Mouse (Mus musculus) frontal cortex, postnatal 10 days (tissue): Measurements from ENCODE around the gene Mrgpra9.
"Not testable (repeated sequence)": the region's sequence is repeated elsewhere in the genome, so short reads cannot be mapped to it uniquely, and the experiment has no call there.

Experiments
- DNase-seq, 2 experiments: peaks; one replicate each; pipeline ENCODE4 v3.0.0; 2022; ENCODE audit warnings: low spot score in 2 of 2, mixed read lengths in 1 of 2

Gene Mrgpra9

DNA sequence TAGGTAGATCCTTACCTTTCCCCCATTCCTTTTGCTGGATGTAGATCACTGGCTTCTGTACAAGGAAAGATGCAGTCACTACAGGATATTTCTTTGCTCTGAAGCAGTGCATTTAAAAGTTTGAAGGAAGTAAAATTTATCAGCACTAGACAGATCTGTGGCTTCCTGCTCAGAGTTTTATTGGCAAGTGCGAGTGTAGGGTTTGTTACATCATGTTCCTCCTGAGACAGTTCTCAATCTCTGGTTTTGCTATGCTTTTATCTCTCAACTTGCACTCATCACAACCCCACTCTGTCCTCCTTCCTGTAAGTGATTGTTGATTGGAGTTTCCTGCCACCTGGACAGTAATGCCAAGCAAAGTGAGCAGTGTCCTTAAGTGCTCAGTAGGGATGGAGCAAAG lies at the start of gene Mrgpra9:
Mrgpra9 (minus strand) TSS at position 79 of the 400 bp plus-strand sequence.
- no peak for DNase-seq

DNA sequence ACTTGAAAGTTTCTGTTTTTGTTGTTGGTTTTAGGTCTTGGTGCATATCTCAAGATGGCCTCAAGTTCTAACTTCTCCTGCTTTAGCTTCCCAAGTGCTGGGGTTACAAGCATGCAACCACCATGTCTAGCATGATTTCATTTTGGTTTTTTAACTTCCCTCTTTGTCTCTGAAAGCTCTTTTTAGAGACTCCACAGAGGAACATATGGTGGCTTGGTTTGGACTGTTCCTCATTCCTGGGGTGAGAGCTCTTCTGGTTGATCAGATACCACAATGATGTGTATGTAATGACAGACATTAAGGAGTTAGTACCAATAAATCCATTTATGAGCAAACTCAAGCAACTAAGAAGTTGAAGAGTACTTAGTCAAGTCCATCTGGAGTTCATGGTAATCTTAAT lies 47.0 kb upstream of the Mrgpra9 start:
- not testable (repeated sequence) for DNase-seq

- DNase-seq = not testable (repeated sequence)
These were observed 18.9 kb upstream of the Mrgpra9 start for GRCm38 (mm10) chr7:47271547-47271946.

DNA sequence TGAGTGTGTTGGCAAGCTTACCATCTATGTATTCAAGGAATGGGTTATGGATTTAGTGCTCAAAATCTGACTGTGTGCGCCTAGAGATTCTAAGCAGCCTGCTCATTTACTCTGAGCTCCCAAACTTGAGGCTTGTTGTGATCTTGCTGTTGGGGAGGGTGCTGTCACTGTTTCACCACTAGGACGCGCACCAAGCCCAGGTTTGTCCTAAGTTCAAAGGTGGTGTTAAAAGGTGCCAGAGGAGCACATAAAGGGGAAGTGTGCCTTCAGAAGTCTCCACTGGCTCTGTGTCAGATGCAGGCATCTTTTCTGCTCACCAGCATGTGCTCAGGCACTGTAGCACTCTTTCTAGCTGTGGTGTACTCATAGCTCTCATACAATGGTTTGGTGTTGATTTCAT lies 8.0 kb downstream of the Mrgpra9 start:
- no peak for DNase-seq

GRCm38 (mm10) chr7:47204830-47205229 lies 47.8 kb downstream of the Mrgpra9 start, which contains the start of gene Mrgpra6:
Gene Mrgpra6, minus strand, starts transcription at chr7:47204920.
- DNase-seq = no peak

DNA sequence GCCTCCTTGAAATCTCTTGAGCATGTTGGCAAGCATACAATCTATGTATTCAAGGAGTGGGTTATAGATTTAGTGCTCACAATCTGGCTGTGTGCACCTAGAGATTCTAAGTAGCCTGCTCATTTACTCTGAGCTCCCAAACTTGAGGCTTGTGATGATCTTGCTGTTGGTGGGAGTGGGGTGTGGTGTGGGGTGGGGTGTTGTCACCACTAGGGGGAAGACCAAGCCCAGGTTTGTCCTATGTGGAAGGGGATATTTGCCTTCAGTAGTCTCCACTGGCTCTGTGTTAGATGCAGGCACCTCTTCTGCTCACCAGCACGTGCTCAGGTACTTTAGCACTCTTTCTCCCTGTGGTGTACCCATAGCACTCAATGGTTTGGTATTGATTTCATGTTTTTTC lies 57.4 kb downstream of the Mrgpra9 start:
- no peak for DNase-seq
